Mouse (Mus musculus) activated CD4-positive, CD25-positive, alpha-beta regulatory T cell, adult 4 months (primary cell): Measurements from ENCODE around the gene Hsdl2. TPM values are rescaled to one million over a fixed set of nuclear protein-coding genes. Genes with fewer than 3 reads are reported as not detected.

Source experiments
- polyA plus RNA-seq, 2 experiments: library from polyadenylated mRNA; unstranded; fragments of 100-300 nt; shearing (Covaris generic); gene quantifications; one replicate each; pipeline ENCODE4 v1.2.1; 2017

The Hsdl2 gene
- polyA plus RNA-seq, 2 experiments from 2014 or later = 32.6 to 42.3 TPM

Other genes starting within 250 kb of the Hsdl2 start
- gene Susd1, start 142.9 kb upstream of the Hsdl2 start, polyA plus RNA-seq = 1 to 10 TPM; 1.0 to 3.0 TPM
- gene Ptbp3, start 32.2 kb upstream of the Hsdl2 start, polyA plus RNA-seq = 100 to 1,000 TPM in 1 of 2 experiments, 10 to 100 TPM in 1; 93.8 to 108 TPM
- 1 to 10 TPM; 7.6 to 9.1 TPM for gene E130308A19Rik, start 44.6 kb downstream of the Hsdl2 start, polyA plus RNA-seq
- 10 to 100 TPM; 37.2 to 44.7 TPM for gene Inip, start 220.0 kb downstream of the Hsdl2 start, polyA plus RNA-seq
- gene Snx30, start 224.3 kb downstream of the Hsdl2 start, polyA plus RNA-seq = 1 to 10 TPM; 1.6 to 1.9 TPM